Mouse (Mus musculus) lung, postnatal 0 days (tissue): ENCODE measurements at regions not wholly inside any gene's neighbourhood (a gene's known extent, or its start where the extent isn't known, plus 50 kb on each side); places are given as distances from the start of the nearest gene placed in this dataset.

Experiments used
- CTCF ChIP-seq: IDR thresholded peaks from 2 replicates; pipeline ENCODE4 v1.5.1; 2016; ENCODE audit warnings: antibody characterized with exemption, mild to moderate bottlenecking
- EP300 ChIP-seq: IDR thresholded peaks from 2 replicates; pipeline ENCODE4 v1.6.1; 2016; ENCODE audit warnings: antibody characterized with exemption, mild to moderate bottlenecking, control low read depth

DNA sequence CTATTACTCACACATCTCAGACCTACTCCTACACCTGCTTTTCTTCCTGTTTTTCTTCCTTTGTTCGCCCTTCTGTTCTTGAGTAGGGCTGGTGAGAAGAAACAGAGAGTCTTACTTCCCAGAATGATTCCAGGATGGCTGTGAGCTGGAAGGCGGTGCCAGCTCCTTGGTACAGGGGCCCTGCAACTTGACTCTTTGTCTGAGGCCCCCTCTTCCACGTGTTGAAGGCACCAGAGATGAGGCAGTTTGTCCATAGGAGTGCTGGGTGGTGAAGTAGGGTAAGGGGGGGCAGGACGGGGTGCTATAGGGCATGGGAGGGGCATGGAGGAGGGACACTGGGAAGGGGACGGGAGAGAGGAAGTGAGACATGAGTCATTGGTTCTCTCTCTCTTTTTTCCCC lies 60.8 kb downstream of the Dmrta2 start:
- TF ChIP-seq EP300 (no peak), CTCF (no peak)
